Mouse (Mus musculus): Measurements from ENCODE around the gene Serpinb3a. TPM values are rescaled to one million over a fixed set of nuclear protein-coding genes. Genes with fewer than 3 reads are reported as not detected.

Gene Serpinb3a
- not detected in 2 replicates for polyA plus RNA-seq (2012; ENCODE audit: low replicate concordance)

GRCm38 (mm10) chr1:107052203-107052602, at the start of gene Serpinb3a:
Serpinb3a (minus strand) TSS chr1:107052303.

GRCm38 (mm10) chr1:107083406-107083805, 31.3 kb upstream of the Serpinb3a start, which contains the start of gene Serpinb3d:
Serpinb3d (minus strand) TSS chr1:107083506.

Other genes starting within 250 kb of the Serpinb3a start
- 0.07 TPM in 1 of 2 replicates, not detected in the other for gene Serpinb5, start 191.1 kb downstream of the Serpinb3a start, polyA plus RNA-seq (2012; ENCODE audit: low replicate concordance)
- gene Serpinb12, start 117.9 kb downstream of the Serpinb3a start, polyA plus RNA-seq (2012; ENCODE audit: low replicate concordance) = not detected in 2 replicates
- 0.15 TPM in 1 of 2 replicates, not detected in the other for gene Serpinb13, start 71.3 kb downstream of the Serpinb3a start, polyA plus RNA-seq (2012; ENCODE audit: low replicate concordance)
- gene Serpinb3d, start 31.2 kb upstream of the Serpinb3a start, polyA plus RNA-seq (2012; ENCODE audit: low replicate concordance) = not detected in 2 replicates
- not detected in 2 replicates for gene Serpinb3b, start 226.1 kb upstream of the Serpinb3a start, polyA plus RNA-seq (2012; ENCODE audit: low replicate concordance)
- not detected in 2 replicates for gene Serpinb3c, start 226.1 kb upstream of the Serpinb3a start, polyA plus RNA-seq (2012; ENCODE audit: low replicate concordance)

Measured in leukemia stem cell, adult 10-12 weeks (primary cell).